ENCODE assay signal across 24 mouse cellular contexts in genomic region chr5:107910084-107910616, GRCm38 (mm10). TPM values are rescaled to one million over a fixed set of nuclear protein-coding genes. Genes with fewer than 3 reads are reported as not detected.
A peak's percentile ranks its signal among the peaks of the same experiment; 100 is the strongest.
DNase-seq lines count a peak whose midpoint lies in the region; ATAC-seq and TF ChIP-seq lines count a peak whose summit lies in the region.
"Had no signal": no experiment of that assay in that cellular context is flagged by ENCODE, and none has a peak within 500 bp of the region (broad histone marks: within the 10 kb centered on the region; RNA-seq: fewer than 3 reads in every experiment).

No protein-coding gene starts in this region.

- H3K36me3 ChIP-seq in MEL (ENCODE audit: control insufficient read depth in 1 of 2, insufficient read depth in 2 of 2, low read length in 2 of 2): peaks cover 4 to 18% of the 10 kb centered on the region in 2 experiments

- H3K4me1 ChIP-seq in MEL (ENCODE audit: control insufficient read depth in 1 of 2, insufficient read depth in 2 of 2, low read length in 2 of 2): peaks cover 0 to 4% of the 10 kb centered on the region in 2 experiments; a peak in 1 of 4 replicates
- H3K4me1 ChIP-seq: embryonic facial prominence, embryonic 15.5 days; forebrain, embryonic 10.5 days; heart, embryonic 10.5 days; hindbrain, embryonic 13.5 days had no signal

- peak overlapping the region; percentile 31 for H3K27ac ChIP-seq in MEL (ENCODE audit: control insufficient read depth, low read depth, low read length)
- H3K27ac ChIP-seq: embryonic facial prominence, embryonic 15.5 days; forebrain, embryonic 10.5 days; gastrocnemius, adult 2 months; heart, embryonic 10.5 days; hindbrain, embryonic 13.5 days; hindbrain, postnatal 0 days had no signal

- no peak overlapping the region for H3K9ac ChIP-seq in MEL (ENCODE audit: control insufficient read depth, low read depth, low read length, poor library complexity, severe bottlenecking)
- H3K9ac ChIP-seq: embryonic facial prominence, embryonic 15.5 days; hindbrain, embryonic 13.5 days had no signal

- TF ChIP-seq POLR2A in MEL (IDR thresholded peaks at IDR 0.05; ENCODE audit: control insufficient read depth in 1 of 2, insufficient read depth in 1 of 2, low read depth in 1 of 2, low read length in 2 of 2, poor library complexity in 1 of 2): no peak; a peak in 2 of 4 replicates

- TF ChIP-seq EP300 in MEL (IDR thresholded peaks at IDR 0.05; ENCODE audit: low read depth in 1 of 2, low read length in 2 of 2): no peak

- no peaks in the 10 kb centered on the region for H3K27me3 ChIP-seq in MEL (ENCODE audit: control insufficient read depth in 1 of 2, insufficient read depth in 2 of 2, low read length in 2 of 2)
- H3K27me3 ChIP-seq: embryonic facial prominence, embryonic 15.5 days; hindbrain, embryonic 13.5 days had no signal

- H3K4me3 ChIP-seq in MEL (ENCODE audit: control insufficient read depth in 1 of 2, insufficient read depth in 1 of 2, low read depth in 2 of 2, low read length in 2 of 2): no peak overlapping the region
- H3K4me3 ChIP-seq: embryonic facial prominence, embryonic 15.5 days; erythroblast, embryonic 14.5 days; forebrain, embryonic 10.5 days; gastrocnemius, adult 2 months; heart, embryonic 10.5 days; hindbrain, embryonic 13.5 days had no signal

- TF ChIP-seq CTCF in MEL (IDR thresholded peaks at IDR 0.05 in 2 of 3, conservative IDR thresholded peaks at IDR 0.05 in 1 of 3; ENCODE audit: control insufficient read depth in 1 of 3, insufficient read depth in 1 of 3, low read depth in 2 of 3, low read length in 3 of 3, poor library complexity in 1 of 3, severe bottlenecking in 1 of 3): no peak

- no peaks in the 10 kb centered on the region for H3K9me3 ChIP-seq in MEL (replicated peaks; ENCODE audit: insufficient read depth, low read length)
- H3K9me3 ChIP-seq: embryonic facial prominence, embryonic 15.5 days; forebrain, embryonic 10.5 days; G1E; heart, embryonic 10.5 days; hindbrain, embryonic 13.5 days had no signal

- 0 out of 2 replicates have a peak, but pooled peaks have one; percentile 18 for ATAC-seq in megakaryocyte progenitor cell, adult 5-6 weeks (replicated peaks; ENCODE audit: poor library complexity)
- ATAC-seq: forebrain, embryonic 14.5 days; hindbrain, postnatal 0 days had no signal

- TF ChIP-seq RAD21 in MEL (IDR thresholded peaks at IDR 0.05; ENCODE audit: low read depth, low read length): no peak

- peak; percentile 63 for DNase-seq in heart, adult 11 months
- no peak for DNase-seq in heart, postnatal 25 days (ENCODE audit: low spot score)
- DNase-seq in A20 (ENCODE audit: low read depth, low spot score): peak; percentile 46
- DNase-seq in MEL (ENCODE audit: low read depth, low spot score): peak; percentile 66
- DNase-seq in cerebellum, adult 9-10 months: no peak
- no peak for DNase-seq in urinary bladder, adult 2 months (ENCODE audit: low spot score)
- DNase-seq: adrenal gland, adult 2 months; adrenal gland, postnatal 36 days; cerebellum, adult 11 months; cerebellum, adult 9-11 months; cerebellum, postnatal 36 days; gastrocnemius, adult 2 months; gastrocnemius, postnatal 25 days; heart, adult 18-20 months; heart, postnatal 10 days had no signal

- intact Hi-C loops in heart, postnatal 25 days (cut with DNase I): no loop called here

- H3K79me2 ChIP-seq in MEL (ENCODE audit: control insufficient read depth, insufficient read depth, low read length, poor library complexity): no peaks in the 10 kb centered on the region

TF ChIP-seq in MEL, 35 proteins besides CTCF, POLR2A, EP300 and RAD21:
- no peak for TF ChIP-seq SIN3A (IDR thresholded peaks at IDR 0.05; ENCODE audit: low read length)
- no peak for TF ChIP-seq TBP (IDR thresholded peaks at IDR 0.05; ENCODE audit: low read depth, low read length)
- TF ChIP-seq MEF2A (IDR thresholded peaks at IDR 0.05; ENCODE audit: extremely low read depth, insufficient replicate concordance, low read depth, low read length, poor library complexity, severe bottlenecking): no peak
- no peak for TF ChIP-seq GABPA (IDR thresholded peaks at IDR 0.05; ENCODE audit: low read depth, low read length)
- no peak for TF ChIP-seq ZC3H11A (IDR thresholded peaks at IDR 0.05; ENCODE audit: low read depth, low read length)
- TF ChIP-seq JUND (IDR thresholded peaks at IDR 0.05; ENCODE audit: low read depth, low read length): no peak
- peak; percentile 59 for TF ChIP-seq MYC (IDR thresholded peaks at IDR 0.05; ENCODE audit: low read depth, low read length)
- no peak for TF ChIP-seq SMC3 (IDR thresholded peaks at IDR 0.05; ENCODE audit: low read depth, low read length)
- no peak for TF ChIP-seq NRF1 (IDR thresholded peaks at IDR 0.05; ENCODE audit: insufficient read depth, low read depth, low read length, poor library complexity, severe bottlenecking)
- no peak for TF ChIP-seq RCOR1 (IDR thresholded peaks at IDR 0.05; ENCODE audit: low read depth, low read length)
- TF ChIP-seq ELF1 (IDR thresholded peaks at IDR 0.05; ENCODE audit: low read depth, low read length): no peak
- no peak for TF ChIP-seq TCF12 (IDR thresholded peaks at IDR 0.05; ENCODE audit: low read depth, low read length)
- no peak for TF ChIP-seq ZNF384 (IDR thresholded peaks at IDR 0.05; ENCODE audit: low read depth, low read length)
- TF ChIP-seq ZMIZ1 (IDR thresholded peaks at IDR 0.05; ENCODE audit: low read depth, low read length): no peak
- TF ChIP-seq CHD1 (IDR thresholded peaks at IDR 0.05; ENCODE audit: low read depth, low read length): no peak
- TF ChIP-seq MAFK (IDR thresholded peaks at IDR 0.05; ENCODE audit: borderline replicate concordance, low read depth, low read length): no peak
- no peak for TF ChIP-seq ZKSCAN1 (IDR thresholded peaks at IDR 0.05; ENCODE audit: low read depth, low read length)
- TF ChIP-seq MXI1 (IDR thresholded peaks at IDR 0.05; ENCODE audit: low read depth, low read length): peak; percentile 59; the same call in 1 of the 2 replicates
- no peak for TF ChIP-seq MAZ (IDR thresholded peaks at IDR 0.05; ENCODE audit: low read depth, low read length)
- peak; percentile 39 for TF ChIP-seq POLR2AphosphoS2 (IDR thresholded peaks at IDR 0.05; ENCODE audit: low read length)
- no peak for TF ChIP-seq E2F4 (IDR thresholded peaks at IDR 0.05; ENCODE audit: borderline replicate concordance, low read depth, low read length)
- TF ChIP-seq ETS1 (IDR thresholded peaks at IDR 0.05; ENCODE audit: low read depth, low read length): no peak
- TF ChIP-seq POLR2AphosphoS5 (IDR thresholded peaks at IDR 0.05; ENCODE audit: borderline replicate concordance, low read depth, low read length): no peak
- no peak for TF ChIP-seq CHD2 (IDR thresholded peaks at IDR 0.05; ENCODE audit: low read length)
- no peak for TF ChIP-seq GATA1 (IDR thresholded peaks at IDR 0.05; ENCODE audit: low read depth, low read length)
- no peak for TF ChIP-seq HCFC1 (IDR thresholded peaks at IDR 0.05; ENCODE audit: low read depth, low read length)
- TF ChIP-seq BHLHE40 (IDR thresholded peaks at IDR 0.05; ENCODE audit: borderline replicate concordance, low read depth, low read length): peak; percentile 6; the same call in 1 of the 2 replicates
- TF ChIP-seq MYB (IDR thresholded peaks at IDR 0.05; ENCODE audit: low read depth, low read length): no peak
- TF ChIP-seq TAL1 (IDR thresholded peaks at IDR 0.05; ENCODE audit: low read length): no peak
- no peak for TF ChIP-seq UBTF (IDR thresholded peaks at IDR 0.05; ENCODE audit: borderline replicate concordance, insufficient read depth, low read depth, low read length)
- TF ChIP-seq KAT2A (conservative IDR thresholded peaks at IDR 0.05; ENCODE audit: low read depth, low read length): no peak
- TF ChIP-seq USF2 (IDR thresholded peaks at IDR 0.05; ENCODE audit: borderline replicate concordance in 1 of 2, insufficient read depth in 1 of 2, low read depth in 1 of 2, low read length in 2 of 2): no peak
- no peak for TF ChIP-seq NELFE (IDR thresholded peaks at IDR 0.05; ENCODE audit: low read depth, low read length)
- peak; percentile 65 for TF ChIP-seq MAX (IDR thresholded peaks at IDR 0.05; ENCODE audit: low read length)
- peak; percentile 65 for TF ChIP-seq USF1 (IDR thresholded peaks at IDR 0.05; ENCODE audit: low read depth, low read length)

RNA-seq across cellular contexts. Expression of gene Rpl5, which starts 9.8 kb away (rescaled TPM):
- 10 to 100 TPM; 30.6 to 34.7 TPM for total RNA-seq in heart, postnatal 25 days (2021)
- 533 and 601 TPM in 2 replicates for total RNA-seq in MEL (2012; rRNA removed)
- 10 to 100 TPM in 1 of 2 experiments, not detected in 1; 43.2 TPM for polyA plus RNA-seq in MEL (2012; ENCODE audit: insufficient read depth in 1 of 2, insufficient read length in 2 of 2, low read depth in 1 of 2, low replicate concordance in 2 of 2, missing spikeins in 1 of 2)
- total RNA-seq in megakaryocyte progenitor cell, adult 5-6 weeks (2015): 475 and 483 TPM in 2 replicates
- 228 and 280 TPM in 2 replicates for total RNA-seq in megakaryocyte progenitor cell, adult 5-6 weeks (2017)
- 155 and 183 TPM in 2 replicates for polyA plus RNA-seq in urinary bladder, adult 2 months (2012; rRNA removed)

RNA-seq across cellular contexts. Expression of gene Evi5, which starts 35.2 kb away (rescaled TPM):
- total RNA-seq in heart, postnatal 25 days (2021): 10 to 100 TPM; 17.9 to 22.1 TPM
- 4.6 and 5.4 TPM in 2 replicates for total RNA-seq in MEL (2012; rRNA removed)
- polyA plus RNA-seq in MEL (2012; ENCODE audit: insufficient read depth in 1 of 2, insufficient read length in 2 of 2, low read depth in 1 of 2, low replicate concordance in 2 of 2, missing spikeins in 1 of 2): 1 to 10 TPM in 1 of 2 experiments, not detected in 1; 8.4 TPM
- 19.5 and 21.4 TPM in 2 replicates for total RNA-seq in megakaryocyte progenitor cell, adult 5-6 weeks (2015)
- total RNA-seq in megakaryocyte progenitor cell, adult 5-6 weeks (2017): 12.2 and 16.6 TPM in 2 replicates
- polyA plus RNA-seq in urinary bladder, adult 2 months (2012; rRNA removed): 22.4 and 25.8 TPM in 2 replicates

Comparison
In these comparisons a context has a peak if more than half of its experiments do, and no peak if none do; other contexts are left out.
1. DNase-seq: peak in heart, adult 11 months (single experiment), A20 (single experiment) and MEL (single experiment); none in heart, postnatal 25 days (single experiment), cerebellum, adult 9-10 months (single experiment) and urinary bladder, adult 2 months (single experiment).
2. RNA of gene Rpl5, which starts 9.8 kb away (total RNA-seq): 533 to 601 TPM in MEL and 228 to 483 TPM in megakaryocyte progenitor cell, adult 5-6 weeks; 30.6 to 34.7 TPM in heart, postnatal 25 days; every median in the first group is over 4 times any median in the second.